Mouse (Mus musculus): ENCODE data around the gene Piwil4. TPM values are rescaled to one million over a fixed set of nuclear protein-coding genes. Genes with fewer than 3 reads are reported as not detected.
A peak's percentile ranks its signal among the peaks of the same experiment; 100 is the strongest.

The Piwil4 gene
- polyA plus RNA-seq, 1 experiment from 2014 or later, result 9.1 TPM

GRCm38 (mm10) chr9:14699288-14699640 is 41.3 kb downstream of the Piwil4 start:
- no peak overlapping the region for H3K4me2 ChIP-seq (replicated peaks; ENCODE audit: low read depth, low read length)

GRCm38 (mm10) chr9:14698582-14699287 is 41.8 kb downstream of the Piwil4 start:
- peak; percentile 92 for ATAC-seq
- Histone ChIP-seq H3K9ac (replicated peaks; ENCODE audit: low read depth) (no peak overlapping the region), H3K27ac (ENCODE audit: low read length) (no peak overlapping the region), H3K4me1 (ENCODE audit: insufficient read depth, low read depth, low read length) (no peaks in the 10 kb centered on the region), H3K4me2 (replicated peaks; ENCODE audit: low read depth, low read length) (no peak overlapping the region), H3K27me3 (replicated peaks; ENCODE audit: insufficient read depth, low read length) (no peaks in the 10 kb centered on the region), H3K36me3 (ENCODE audit: insufficient read depth, low read length) (no peaks in the 10 kb centered on the region), H3K9me3 (ENCODE audit: low read length) (no peaks in the 10 kb centered on the region), H3K4me3 (ENCODE audit: low read depth, low read length) (no peak overlapping the region)
- TF ChIP-seq EP300 (IDR thresholded peaks at IDR 0.05) (no peak), CTCF (IDR thresholded peaks at IDR 0.05) (peak; percentile 99)
- 54% methylated on average over 12 of the region's 12 CpGs for WGBS
- DNase-seq (ENCODE audit: low spot score), result peak; percentile 95

More at GRCm38 (mm10) chr9:14699288-14699640, 41.3 kb downstream of the Piwil4 start:
- TF ChIP-seq CTCF (IDR thresholded peaks at IDR 0.05) (no peak), EP300 (IDR thresholded peaks at IDR 0.05) (no peak)
- no peak for DNase-seq (ENCODE audit: low spot score)
- no peaks in the 10 kb centered on the region for H3K9me3 ChIP-seq (ENCODE audit: low read length)
- no peak overlapping the region for H3K27ac ChIP-seq (ENCODE audit: low read length)
- no peaks in the 10 kb centered on the region for H3K27me3 ChIP-seq (replicated peaks; ENCODE audit: insufficient read depth, low read length)
- H3K9ac ChIP-seq (replicated peaks; ENCODE audit: low read depth), result no peak overlapping the region
- no peak overlapping the region for H3K4me3 ChIP-seq (ENCODE audit: low read depth, low read length)
- no peak for ATAC-seq
- no peaks in the 10 kb centered on the region for H3K4me1 ChIP-seq (ENCODE audit: insufficient read depth, low read depth, low read length)
- 42% methylated on average over 7 of the region's 7 CpGs for WGBS
- no peaks in the 10 kb centered on the region for H3K36me3 ChIP-seq (ENCODE audit: insufficient read depth, low read length)

- no peak for TF ChIP-seq EP300 (IDR thresholded peaks at IDR 0.05)
- TF ChIP-seq CTCF (IDR thresholded peaks at IDR 0.05), result peak; percentile 75
- H3K27ac ChIP-seq (ENCODE audit: low read length), result no peak overlapping the region
- no peak overlapping the region for H3K9ac ChIP-seq (replicated peaks; ENCODE audit: low read depth)
- no peaks in the 10 kb centered on the region for H3K9me3 ChIP-seq (ENCODE audit: low read length)
- WGBS, result 49% methylated on average over 4 of the region's 4 CpGs
- no peak overlapping the region for H3K4me3 ChIP-seq (ENCODE audit: low read depth, low read length)
- H3K36me3 ChIP-seq (ENCODE audit: insufficient read depth, low read length), result no peaks in the 10 kb centered on the region
- peak; percentile 38 for ATAC-seq
- no peak overlapping the region for H3K4me2 ChIP-seq (replicated peaks; ENCODE audit: low read depth, low read length)
- H3K27me3 ChIP-seq (replicated peaks; ENCODE audit: insufficient read depth, low read length), result no peaks in the 10 kb centered on the region
- no peaks in the 10 kb centered on the region for H3K4me1 ChIP-seq (ENCODE audit: insufficient read depth, low read depth, low read length)
- DNase-seq (ENCODE audit: low spot score), result peak; percentile 51
Measured at GRCm38 (mm10) chr9:14697903-14698302, 42.6 kb downstream of the Piwil4 start.

- peak; percentile 64 for DNase-seq (ENCODE audit: low spot score)
Measured at GRCm38 (mm10) chr9:14689376-14690108, 51.0 kb downstream of the Piwil4 start.

GRCm38 (mm10) chr9:14684363-14684762 is 56.2 kb downstream of the Piwil4 start:
- Histone ChIP-seq H3K4me2 (replicated peaks; ENCODE audit: low read depth, low read length) (no peak overlapping the region), H3K36me3 (ENCODE audit: insufficient read depth, low read length) (no peaks in the 10 kb centered on the region), H3K4me1 (ENCODE audit: insufficient read depth, low read depth, low read length) (no peaks in the 10 kb centered on the region), H3K9ac (replicated peaks; ENCODE audit: low read depth) (no peak overlapping the region), H3K27me3 (replicated peaks; ENCODE audit: insufficient read depth, low read length) (no peaks in the 10 kb centered on the region), H3K9me3 (ENCODE audit: low read length) (no peaks in the 10 kb centered on the region), H3K4me3 (ENCODE audit: low read depth, low read length) (no peak overlapping the region), H3K27ac (ENCODE audit: low read length) (no peak overlapping the region)
- DNase-seq (ENCODE audit: low spot score) (no peak), ATAC-seq (no peak)
- 62% methylated on average over 4 of the region's 4 CpGs for WGBS
- TF ChIP-seq EP300 (IDR thresholded peaks at IDR 0.05) (no peak), CTCF (IDR thresholded peaks at IDR 0.05) (no peak)

More at GRCm38 (mm10) chr9:14689376-14690108, 51.0 kb downstream of the Piwil4 start:
- no peak overlapping the region for H3K9ac ChIP-seq (replicated peaks; ENCODE audit: low read depth)
- no peak overlapping the region for H3K4me3 ChIP-seq (ENCODE audit: low read depth, low read length)
- no peaks in the 10 kb centered on the region for H3K36me3 ChIP-seq (ENCODE audit: insufficient read depth, low read length)
- peaks cover 4% of the 10 kb centered on the region; the same call in 1 of the 2 replicates for H3K4me1 ChIP-seq (ENCODE audit: insufficient read depth, low read depth, low read length)
- TF ChIP-seq CTCF (IDR thresholded peaks at IDR 0.05) (no peak), EP300 (IDR thresholded peaks at IDR 0.05) (peak; percentile 99)
- ATAC-seq, result peak; percentile 92
- H3K4me2 ChIP-seq (replicated peaks; ENCODE audit: low read depth, low read length), result no peak overlapping the region
- no peak overlapping the region for H3K27ac ChIP-seq (ENCODE audit: low read length)
- H3K27me3 ChIP-seq (replicated peaks; ENCODE audit: insufficient read depth, low read length), result no peaks in the 10 kb centered on the region
- 38% methylated on average over 12 of the region's 12 CpGs for WGBS
- no peaks in the 10 kb centered on the region for H3K9me3 ChIP-seq (ENCODE audit: low read length)

GRCm38 (mm10) chr9:14682741-14683140 is 57.8 kb downstream of the Piwil4 start:
- TF ChIP-seq EP300 (IDR thresholded peaks at IDR 0.05) (no peak), CTCF (IDR thresholded peaks at IDR 0.05) (no peak)
- no peak for DNase-seq (ENCODE audit: low spot score)
- H3K27me3 ChIP-seq (replicated peaks; ENCODE audit: insufficient read depth, low read length), result no peaks in the 10 kb centered on the region
- no peak for ATAC-seq
- no peaks in the 10 kb centered on the region for H3K36me3 ChIP-seq (ENCODE audit: insufficient read depth, low read length)
- H3K4me1 ChIP-seq (ENCODE audit: insufficient read depth, low read depth, low read length), result no peaks in the 10 kb centered on the region
- H3K9me3 ChIP-seq (ENCODE audit: low read length), result no peaks in the 10 kb centered on the region
- no peak overlapping the region for H3K4me3 ChIP-seq (ENCODE audit: low read depth, low read length)
- no peak overlapping the region for H3K9ac ChIP-seq (replicated peaks; ENCODE audit: low read depth)
- no peak overlapping the region for H3K4me2 ChIP-seq (replicated peaks; ENCODE audit: low read depth, low read length)
- H3K27ac ChIP-seq (ENCODE audit: low read length), result no peak overlapping the region
